Mouse (Mus musculus): ENCODE results near the gene Gm20388.

DNA sequence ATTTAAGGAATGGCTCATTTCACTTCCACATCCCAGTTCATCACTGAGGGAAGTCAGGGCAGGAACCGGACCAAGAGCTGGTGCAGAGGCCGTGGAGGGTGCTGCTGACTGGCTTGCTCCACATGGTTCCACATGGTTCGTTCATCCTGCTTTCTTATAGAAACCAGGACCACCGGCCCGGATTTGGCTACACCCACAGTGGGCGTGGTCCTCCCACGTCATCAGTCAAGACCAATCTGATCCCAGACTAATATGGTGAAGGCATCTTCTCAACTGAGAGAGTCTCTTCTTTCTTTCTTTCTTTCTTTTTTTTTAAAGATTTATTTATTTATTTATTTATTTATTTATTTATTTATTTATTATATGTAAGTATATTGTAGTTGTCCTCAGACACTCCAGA, 2020.9 kb downstream of the Gm20388 start:
- no peak for TF ChIP-seq GATA1 (IDR thresholded peaks at IDR 0.05; ENCODE audit: low read length)
- no peak for TF ChIP-seq TAL1 (IDR thresholded peaks at IDR 0.05; ENCODE audit: low read length)

Data from erythroblast, embryonic 14.5 days (primary cell).